Mouse (Mus musculus): Measurements from ENCODE around the gene Tnfrsf14.

The Tnfrsf14 gene

DNA sequence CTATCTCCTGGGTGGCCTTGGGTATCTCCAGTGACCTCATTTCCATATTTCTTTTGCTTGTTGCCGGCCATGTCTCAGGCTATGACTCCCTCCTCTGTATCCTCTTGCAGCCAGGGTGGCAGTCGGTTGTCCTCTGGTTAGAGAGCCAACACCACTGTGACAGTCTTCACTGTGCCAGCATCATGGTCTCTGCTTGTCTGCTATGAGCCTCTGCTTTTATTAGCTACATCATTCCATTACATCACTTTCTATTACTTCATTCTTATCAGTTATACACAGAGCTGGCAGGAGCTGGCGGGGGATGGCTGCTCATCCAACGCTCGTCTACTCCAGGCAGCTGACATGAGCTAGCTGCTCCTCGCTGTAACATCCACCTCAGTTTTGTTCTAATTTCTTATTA lies 47.6 kb downstream of the Tnfrsf14 start:
- peak; percentile 77 for DNase-seq (ENCODE audit: low spot score)

- peak; percentile 96 for DNase-seq (ENCODE audit: low spot score)
Observed at GRCm38 (mm10) chr4:154877864-154878548, 50.4 kb downstream of the Tnfrsf14 start.

GRCm38 (mm10) chr4:154873186-154873585 lies 55.2 kb downstream of the Tnfrsf14 start:
- DNase-seq (ENCODE audit: low spot score) = no peak
